Mouse (Mus musculus): ENCODE measurements around the gene Faim. TPM values are rescaled to one million over a fixed set of nuclear protein-coding genes. Genes with fewer than 3 reads are reported as not detected.

Faim gene
- polyA plus RNA-seq, 1 experiment from 2014 or later = 48.8 TPM

- Histone ChIP-seq H3K4me1 (no peaks in the 10 kb centered on the region), H3K27me3 (no peaks in the 10 kb centered on the region), H3K9me3 (no peaks in the 10 kb centered on the region), H3K9ac (no peak overlapping the region), H3K36me3 (no peaks in the 10 kb centered on the region), H3K4me3 (no peak overlapping the region), H3K4me2 (no peak overlapping the region), H3K27ac (no peak overlapping the region)
- ATAC-seq (ENCODE audit: insufficient number of reproducible peaks, insufficient read depth, low FRiP score, low TSS enrichment, low read depth) = no peak
- WGBS = 84% methylated on average over 6 of the region's 6 CpGs
These were observed 31.5 kb downstream of the Faim start for GRCm38 (mm10) chr9:99017679-99018078.

GRCm38 (mm10) chr9:99021166-99021565, 35.0 kb downstream of the Faim start:
- ATAC-seq (ENCODE audit: insufficient number of reproducible peaks, insufficient read depth, low FRiP score, low TSS enrichment, low read depth) = no peak
- no peak overlapping the region for H3K9ac ChIP-seq

GRCm38 (mm10) chr9:99021751-99022150, 35.6 kb downstream of the Faim start:
- no peaks in the 10 kb centered on the region for H3K27me3 ChIP-seq
- no peak overlapping the region for H3K4me3 ChIP-seq
- H3K9me3 ChIP-seq = no peaks in the 10 kb centered on the region
- ATAC-seq (ENCODE audit: insufficient number of reproducible peaks, insufficient read depth, low FRiP score, low TSS enrichment, low read depth) = no peak
- no peak overlapping the region for H3K27ac ChIP-seq
- H3K36me3 ChIP-seq = no peaks in the 10 kb centered on the region
- H3K9ac ChIP-seq = no peak overlapping the region
- no peak overlapping the region for H3K4me2 ChIP-seq
- H3K4me1 ChIP-seq = no peaks in the 10 kb centered on the region
- 79% methylated on average over 4 of the region's 4 CpGs for whole genome bisulfite sequencing

More at GRCm38 (mm10) chr9:99021166-99021565, 35.0 kb downstream of the Faim start:
- Histone ChIP-seq H3K4me2 (no peak overlapping the region), H3K4me1 (no peaks in the 10 kb centered on the region), H3K27ac (no peak overlapping the region), H3K27me3 (no peaks in the 10 kb centered on the region), H3K9me3 (no peaks in the 10 kb centered on the region), H3K4me3 (no peak overlapping the region), H3K36me3 (no peaks in the 10 kb centered on the region)
- 39% methylated on average over 5 of the region's 5 CpGs for whole genome bisulfite sequencing

GRCm38 (mm10) chr9:99032031-99032430, 45.9 kb downstream of the Faim start:
- H3K27ac ChIP-seq = no peak overlapping the region
- no peaks in the 10 kb centered on the region for H3K4me1 ChIP-seq
- no peak overlapping the region for H3K4me3 ChIP-seq
- no peak for ATAC-seq (ENCODE audit: insufficient number of reproducible peaks, insufficient read depth, low FRiP score, low TSS enrichment, low read depth)
- no peaks in the 10 kb centered on the region for H3K27me3 ChIP-seq
- H3K36me3 ChIP-seq = no peaks in the 10 kb centered on the region
- WGBS = 75% methylated on average over 8 of the region's 8 CpGs
- no peak overlapping the region for H3K4me2 ChIP-seq
- no peak overlapping the region for H3K9ac ChIP-seq
- no peaks in the 10 kb centered on the region for H3K9me3 ChIP-seq

- H3K27me3 ChIP-seq = no peaks in the 10 kb centered on the region
- no peaks in the 10 kb centered on the region for H3K36me3 ChIP-seq
- no peak overlapping the region for H3K27ac ChIP-seq
- no peaks in the 10 kb centered on the region for H3K4me1 ChIP-seq
- no peak overlapping the region for H3K9ac ChIP-seq
- no peak overlapping the region for H3K4me2 ChIP-seq
- ATAC-seq (ENCODE audit: insufficient number of reproducible peaks, insufficient read depth, low FRiP score, low TSS enrichment, low read depth) = no peak
- 80% methylated on average over 8 of the region's 8 CpGs for WGBS
- no peak overlapping the region for H3K4me3 ChIP-seq
- H3K9me3 ChIP-seq = no peaks in the 10 kb centered on the region
These were observed 47.9 kb downstream of the Faim start for GRCm38 (mm10) chr9:99034111-99034510.

GRCm38 (mm10) chr9:99035575-99035974, 49.4 kb downstream of the Faim start, which contains the start of gene Gm1123:
Gene Gm1123, minus strand, starts transcription at chr9:99035715.
- Histone ChIP-seq H3K9ac (no peak within 1 kb of the TSS), H3K4me3 (no peak within 1 kb of the TSS), H3K4me2 (no peak within 1 kb of the TSS), H3K9me3 (no peaks in the 10 kb centered on the region), H3K36me3 (peaks cover 5% of the 10 kb centered on the region), H3K4me1 (no peaks in the 10 kb centered on the region), H3K27ac (no peak within 1 kb of the TSS), H3K27me3 (no peaks in the 10 kb centered on the region)
- ATAC-seq (ENCODE audit: insufficient number of reproducible peaks, insufficient read depth, low FRiP score, low TSS enrichment, low read depth) = no peak
- WGBS = 84% methylated on average over 12 of the region's 12 CpGs

GRCm38 (mm10) chr9:99041994-99042393, 55.8 kb downstream of the Faim start:
- no peak overlapping the region for H3K27ac ChIP-seq
- ATAC-seq (ENCODE audit: insufficient number of reproducible peaks, insufficient read depth, low FRiP score, low TSS enrichment, low read depth) = no peak
- H3K4me3 ChIP-seq = no peak overlapping the region
- 78% methylated on average over 9 of the region's 9 CpGs for WGBS
- no peak overlapping the region for H3K4me2 ChIP-seq
- no peaks in the 10 kb centered on the region for H3K27me3 ChIP-seq
- no peaks in the 10 kb centered on the region for H3K9me3 ChIP-seq
- no peak overlapping the region for H3K9ac ChIP-seq
- peaks cover 9% of the 10 kb centered on the region for H3K36me3 ChIP-seq
- H3K4me1 ChIP-seq = no peaks in the 10 kb centered on the region

- no peaks in the 10 kb centered on the region for H3K27me3 ChIP-seq
- WGBS = 89% methylated on average over 4 of the region's 4 CpGs
- no peaks in the 10 kb centered on the region for H3K9me3 ChIP-seq
- H3K36me3 ChIP-seq = peaks cover 9% of the 10 kb centered on the region
- H3K4me2 ChIP-seq = no peak overlapping the region
- no peaks in the 10 kb centered on the region for H3K4me1 ChIP-seq
- no peak overlapping the region for H3K9ac ChIP-seq
- ATAC-seq (ENCODE audit: insufficient number of reproducible peaks, insufficient read depth, low FRiP score, low TSS enrichment, low read depth) = no peak
- H3K27ac ChIP-seq = no peak overlapping the region
- H3K4me3 ChIP-seq = no peak overlapping the region
These were observed 56.5 kb downstream of the Faim start for GRCm38 (mm10) chr9:99042641-99043040.

GRCm38 (mm10) chr9:99044761-99045160, 58.6 kb downstream of the Faim start:
- H3K27ac ChIP-seq = no peak overlapping the region
- no peak for ATAC-seq (ENCODE audit: insufficient number of reproducible peaks, insufficient read depth, low FRiP score, low TSS enrichment, low read depth)
- 84% methylated on average over 8 of the region's 8 CpGs for WGBS

GRCm38 (mm10) chr9:99048724-99049250, 62.6 kb downstream of the Faim start:
- Histone ChIP-seq H3K27ac (no peak overlapping the region), H3K4me3 (no peak overlapping the region), H3K27me3 (no peaks in the 10 kb centered on the region), H3K36me3 (no peaks in the 10 kb centered on the region), H3K4me2 (no peak overlapping the region), H3K9ac (no peak overlapping the region), H3K9me3 (no peaks in the 10 kb centered on the region), H3K4me1 (0 out of 2 replicates have a peak, but pooled peaks cover 2% of the 10 kb centered on the region)
- ATAC-seq (ENCODE audit: insufficient number of reproducible peaks, insufficient read depth, low FRiP score, low TSS enrichment, low read depth) = no peak
- WGBS = 84% methylated on average over 1 of the region's 1 CpGs

More at GRCm38 (mm10) chr9:99044761-99045160, 58.6 kb downstream of the Faim start:
- H3K9ac ChIP-seq = no peak overlapping the region
- 0 out of 2 replicates have a peak, but pooled peaks cover 2% of the 10 kb centered on the region for H3K4me1 ChIP-seq
- peaks cover 7% of the 10 kb centered on the region; the same call in 1 of the 2 replicates for H3K36me3 ChIP-seq
- no peak overlapping the region for H3K4me3 ChIP-seq
- H3K27me3 ChIP-seq = no peaks in the 10 kb centered on the region
- no peaks in the 10 kb centered on the region for H3K9me3 ChIP-seq
- no peak overlapping the region for H3K4me2 ChIP-seq

- H3K4me2 ChIP-seq = no peak overlapping the region
- no peak for ATAC-seq (ENCODE audit: insufficient number of reproducible peaks, insufficient read depth, low FRiP score, low TSS enrichment, low read depth)
- no peaks in the 10 kb centered on the region for H3K9me3 ChIP-seq
- H3K4me1 ChIP-seq = 0 out of 2 replicates have a peak, but pooled peaks cover 2% of the 10 kb centered on the region
- no peak overlapping the region for H3K27ac ChIP-seq
- H3K9ac ChIP-seq = no peak overlapping the region
- no peaks in the 10 kb centered on the region for H3K27me3 ChIP-seq
- WGBS = 67% methylated on average over 6 of the region's 6 CpGs
- no peak overlapping the region for H3K4me3 ChIP-seq
- H3K36me3 ChIP-seq = no peaks in the 10 kb centered on the region
These were observed 63.6 kb downstream of the Faim start for GRCm38 (mm10) chr9:99049760-99050159.

All from embryonic facial prominence, embryonic 13.5 days (tissue).